Mouse (Mus musculus) cortical plate, adult 2 months (tissue): Measurements from ENCODE around the gene Katna1. TPM values are rescaled to one million over a fixed set of nuclear protein-coding genes. Genes with fewer than 3 reads are reported as not detected.

ENCODE experiments used
- H3K27ac ChIP-seq: fragments of 200-500 bp; 2 replicates; pipeline ENCODE4 v1.5.1; 2012; ENCODE audit warnings: low read length, control low read depth, inconsistent platforms; ENCODE audit not compliant: insufficient read depth
- H3K4me1 ChIP-seq: fragments of 200-500 bp; 2 replicates; pipeline ENCODE4 v1.6.1; 2011; ENCODE audit warnings: low read length; ENCODE audit not compliant: control insufficient read depth, insufficient read depth
- H3K4me3 ChIP-seq: fragments of 200-500 bp; 2 replicates; pipeline ENCODE4 v1.5.1; 2011; ENCODE audit warnings: mild to moderate bottlenecking, low read length, control low read depth; ENCODE audit not compliant: insufficient read depth
- CTCF ChIP-seq: fragments of 200-500 bp; IDR thresholded peaks from 2 replicates; pipeline ENCODE4 v1.5.1; 2011; ENCODE audit warnings: mild to moderate bottlenecking, control low read depth, low read length; ENCODE audit not compliant: insufficient read depth; ENCODE audit errors: extremely low read depth
- POLR2A ChIP-seq: fragments of 200-500 bp; IDR thresholded peaks from 2 replicates; pipeline ENCODE4 v1.6.1; 2011; ENCODE audit warnings: mild to moderate bottlenecking, low read length, control low read depth; ENCODE audit not compliant: insufficient read depth; ENCODE audit errors: extremely low read depth
- polyA plus RNA-seq: library from polyadenylated mRNA; depleted of rRNA; stranded (reverse); fragments of >200 nt; gene quantifications from 2 replicates; pipeline ENCODE4 v1.2.3, GENCODE M21; 2012; rRNA removed

The Katna1 gene
- 10.4 and 12.1 TPM in 2 replicates for polyA plus RNA-seq

DNA sequence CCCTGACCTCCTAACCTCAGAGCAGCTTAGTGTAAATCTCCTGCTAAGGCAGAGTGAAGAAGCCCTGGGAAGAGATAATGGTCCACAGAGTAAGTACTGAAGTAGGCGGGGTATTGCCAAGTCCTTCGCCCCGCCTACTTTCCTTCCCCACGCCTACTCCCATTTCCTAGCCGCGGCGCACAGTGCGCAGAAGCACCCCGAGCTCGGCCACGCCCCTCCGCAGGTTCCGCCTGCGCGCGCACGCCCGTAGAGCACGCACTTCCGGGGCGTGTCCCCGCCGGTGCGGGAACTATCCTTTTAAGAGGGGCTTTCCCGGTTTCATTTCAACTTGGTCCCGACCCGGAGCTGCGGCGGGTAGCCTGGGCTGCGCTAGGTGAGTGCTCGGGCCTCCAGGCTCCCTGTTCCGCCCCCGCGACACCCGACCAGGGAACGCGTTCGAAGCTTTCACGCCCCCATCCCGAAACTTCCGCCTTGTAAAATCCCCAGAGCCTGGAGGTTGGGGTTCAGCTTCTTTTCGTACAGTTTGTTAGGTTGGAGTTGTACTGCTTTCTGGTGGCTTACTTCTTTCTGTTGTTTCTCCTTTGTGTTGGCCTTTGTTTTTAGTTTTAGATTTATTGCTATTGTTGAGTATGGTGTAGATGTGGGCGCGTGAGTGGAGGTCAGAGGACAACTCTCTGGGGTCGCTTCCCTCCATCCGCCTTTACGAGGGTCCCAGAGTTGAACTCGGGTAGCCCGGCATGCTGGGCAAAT, at the start of gene Katna1:
Gene Katna1 (plus strand): TSS at position 250 of the 750 bp plus-strand sequence.
- Histone ChIP-seq H3K4me3 (peak within 1 kb of the TSS; percentile 58), H3K27ac (no peak within 1 kb of the TSS), H3K4me1 (peaks cover 2% of the 10 kb centered on the region; the same call in 1 of the 2 replicates)
- TF ChIP-seq POLR2A (peak; percentile 74), CTCF (no peak)

DNA sequence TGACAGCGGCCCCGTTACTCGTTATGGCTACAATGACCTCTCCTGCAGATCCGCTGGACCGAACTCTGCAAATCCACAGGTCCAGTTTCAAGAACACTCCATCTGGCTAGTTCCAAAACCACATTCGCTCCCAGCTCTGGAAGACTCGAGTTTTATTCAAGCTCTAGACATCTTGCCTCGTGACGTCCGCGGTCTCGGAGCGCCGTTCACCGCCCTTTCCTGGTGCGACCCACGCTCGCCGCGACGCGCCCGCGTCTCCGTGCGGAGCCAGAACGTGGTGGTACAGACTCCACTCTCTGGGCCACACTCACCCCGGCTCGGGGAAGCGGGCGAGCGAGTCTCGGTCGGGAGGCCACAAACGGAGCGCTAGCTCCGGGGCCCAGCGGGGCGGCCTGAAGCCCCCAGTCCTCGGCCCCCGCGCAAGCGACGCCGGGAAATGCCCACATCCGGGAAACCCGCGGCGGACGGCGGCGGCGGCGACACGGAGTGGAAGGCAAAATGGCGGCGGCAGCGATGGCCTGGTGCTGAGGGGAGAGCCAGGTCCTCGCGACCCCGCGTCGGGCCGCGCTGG, 45.0 kb upstream of the Katna1 start, which contains the start of the genes Pcmt1 and Lats1:
Gene Pcmt1 (minus strand): TSS at position 406 of the 571 bp plus-strand sequence.
Gene Lats1 (plus strand): TSS at position 484 of the 571 bp plus-strand sequence.
- Histone ChIP-seq H3K27ac (peak within 1 kb of the TSS; percentile 97), H3K4me1 (peaks cover 12% of the 10 kb centered on the region; the same call in 1 of the 2 replicates)

DNA sequence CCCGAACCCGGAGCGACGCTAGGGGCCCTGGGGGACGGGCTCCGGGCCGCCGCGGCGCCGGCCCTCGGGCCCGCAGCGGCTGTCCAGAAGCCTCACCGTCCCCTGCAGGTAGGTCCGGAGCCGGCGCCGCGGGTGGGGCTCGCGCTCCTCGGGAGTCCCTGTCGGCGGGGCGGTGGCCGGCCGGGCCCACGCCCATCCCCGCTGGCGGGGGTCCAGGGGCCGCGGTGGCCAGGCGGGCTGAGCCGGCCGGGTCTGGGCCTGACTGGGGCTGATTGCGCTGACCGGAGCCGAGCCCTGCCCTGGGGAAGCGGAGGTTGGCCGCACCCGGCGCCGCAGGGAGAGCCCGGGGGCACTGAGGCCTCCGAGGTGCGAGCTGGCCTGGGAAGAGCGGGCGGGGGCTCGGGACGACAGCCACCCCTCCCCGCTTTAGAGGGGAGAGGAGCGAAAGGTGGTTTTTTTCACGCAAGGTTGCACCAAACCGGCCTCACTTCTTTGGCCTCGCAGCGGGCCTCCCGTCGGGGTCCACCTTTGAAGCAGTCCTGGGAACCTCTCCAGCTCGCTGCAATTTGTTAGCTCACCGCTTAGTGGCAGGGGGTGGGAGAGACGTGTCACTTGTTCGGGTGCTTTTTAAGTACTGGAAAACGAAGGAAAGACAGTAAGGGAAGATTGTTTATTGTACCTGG, 44.3 kb upstream of the Katna1 start:
- H3K27ac ChIP-seq = peak overlapping the region; percentile 97
- TF ChIP-seq CTCF = 0 out of 2 replicates have a peak, but pooled peaks have one; percentile 9
- TF ChIP-seq POLR2A = no peak
- H3K4me1 ChIP-seq = peaks cover 12% of the 10 kb centered on the region; the same call in 1 of the 2 replicates
- H3K4me3 ChIP-seq = peak overlapping the region; percentile 89

More for the DNA sequence above, 45.0 kb upstream of the Katna1 start, which contains the start of the genes Pcmt1 and Lats1:
- H3K4me3 ChIP-seq = peak within 1 kb of the TSS; percentile 89
- TF ChIP-seq POLR2A (peak; percentile 56; the same call in 1 of the 2 replicates), CTCF (no peak)

DNA sequence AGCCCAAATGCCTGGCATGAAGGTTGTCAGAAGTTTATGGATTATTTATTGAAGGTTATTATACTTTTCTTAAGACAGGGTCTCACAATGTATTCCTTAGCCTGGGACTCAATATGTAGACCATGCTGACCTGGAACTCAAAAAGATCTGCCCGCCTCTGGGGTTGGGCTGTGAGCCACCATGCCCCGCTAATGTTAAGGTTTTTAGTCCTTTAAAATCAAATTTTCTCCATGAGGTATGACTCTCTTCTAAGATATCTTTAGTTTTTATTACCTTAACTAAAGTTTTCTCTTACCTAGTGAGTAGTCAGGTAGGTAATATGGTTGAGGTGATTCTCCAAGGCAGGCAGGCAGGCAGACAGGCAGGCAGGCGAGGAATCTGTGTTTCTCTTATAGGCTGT, 43.6 kb upstream of the Katna1 start:
- Histone ChIP-seq H3K4me1 (peaks cover 12% of the 10 kb centered on the region; the same call in 1 of the 2 replicates), H3K4me3 (peak overlapping the region; percentile 89; the same call in 1 of the 2 replicates), H3K27ac (no peak overlapping the region)
- TF ChIP-seq POLR2A (no peak), CTCF (no peak)

DNA sequence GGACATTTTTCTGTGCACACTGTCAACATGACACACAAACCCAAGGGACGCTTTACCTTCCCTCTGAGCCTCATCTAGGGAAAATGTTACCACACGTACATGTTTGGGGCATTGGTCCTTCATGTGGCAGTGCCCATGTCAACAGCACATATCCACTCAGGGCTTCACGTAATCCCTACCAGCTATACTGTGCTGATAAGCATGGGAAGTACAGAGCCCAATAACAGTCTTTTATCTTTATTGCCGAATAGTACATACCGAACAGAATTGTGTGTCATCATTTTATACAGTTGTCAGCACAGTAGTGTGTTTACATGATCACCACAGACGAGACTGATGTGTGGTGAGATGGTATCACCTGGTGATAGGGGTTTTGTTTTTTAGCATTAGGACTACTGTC, 38.9 kb upstream of the Katna1 start:
- TF ChIP-seq POLR2A (no peak), CTCF (no peak)
- Histone ChIP-seq H3K4me1 (peaks cover 8% of the 10 kb centered on the region; the same call in 1 of the 2 replicates), H3K27ac (no peak overlapping the region), H3K4me3 (no peak overlapping the region)

DNA sequence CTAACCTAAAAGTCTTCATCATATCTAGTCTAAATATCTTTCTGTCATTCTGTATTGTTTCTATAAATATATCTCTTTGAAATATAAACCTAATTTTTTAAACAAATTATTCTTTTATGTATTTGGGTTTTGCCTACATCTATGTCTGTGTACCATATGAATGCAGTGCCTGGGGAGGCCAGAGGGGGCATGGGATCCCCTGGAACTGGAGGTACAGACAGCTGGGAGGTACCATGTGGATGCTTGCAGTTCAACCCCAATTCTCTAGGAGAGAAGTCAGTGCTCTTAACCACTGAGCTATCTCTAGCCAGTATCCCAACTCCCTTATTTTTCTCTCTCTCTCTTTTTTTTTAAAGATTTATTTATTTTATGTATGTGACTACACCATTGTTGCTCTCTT, 30.5 kb upstream of the Katna1 start:
- no peak for TF ChIP-seq CTCF
- no peak for TF ChIP-seq POLR2A
- Histone ChIP-seq H3K27ac (no peak overlapping the region), H3K4me3 (no peak overlapping the region), H3K4me1 (no peaks in the 10 kb centered on the region)

DNA sequence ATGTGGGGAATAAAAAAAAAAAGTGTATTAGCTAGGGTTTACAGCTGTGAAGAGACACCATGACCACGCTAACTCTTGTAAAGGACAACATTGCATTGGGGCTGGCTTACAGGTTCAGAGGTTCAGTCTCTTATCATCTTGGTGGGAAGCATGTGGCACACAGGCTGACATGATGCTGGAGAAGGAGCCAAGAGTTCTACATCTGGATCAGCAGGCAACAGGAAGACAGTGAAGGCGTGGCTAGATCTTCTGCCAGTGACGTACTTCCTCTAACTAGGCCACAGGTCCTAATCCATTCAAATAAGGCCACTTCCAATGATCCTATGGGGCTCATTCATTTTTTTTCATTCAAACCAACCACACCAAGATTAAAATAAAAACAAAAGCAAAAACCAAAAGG, 25.7 kb upstream of the Katna1 start:
- no peak for TF ChIP-seq POLR2A
- TF ChIP-seq CTCF = no peak
- Histone ChIP-seq H3K4me1 (no peaks in the 10 kb centered on the region), H3K27ac (no peak overlapping the region), H3K4me3 (no peak overlapping the region)

DNA sequence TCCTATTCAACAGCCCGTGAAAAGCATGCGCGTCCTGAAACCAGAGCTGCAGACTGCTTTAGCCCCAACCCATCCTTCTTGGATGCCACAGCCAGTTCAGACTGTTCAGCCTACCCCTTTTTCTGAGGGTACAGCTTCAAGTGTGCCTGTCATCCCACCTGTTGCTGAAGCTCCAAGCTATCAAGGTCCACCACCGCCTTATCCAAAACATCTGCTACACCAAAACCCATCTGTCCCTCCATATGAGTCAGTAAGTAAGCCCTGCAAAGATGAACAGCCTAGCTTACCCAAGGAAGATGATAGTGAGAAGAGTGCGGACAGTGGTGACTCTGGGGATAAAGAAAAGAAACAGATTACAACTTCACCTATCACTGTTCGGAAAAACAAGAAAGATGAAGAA, 23.2 kb upstream of the Katna1 start:
- TF ChIP-seq CTCF (no peak), POLR2A (no peak)
- H3K4me3 ChIP-seq = no peak overlapping the region
- no peaks in the 10 kb centered on the region for H3K4me1 ChIP-seq
- H3K27ac ChIP-seq = no peak overlapping the region

DNA sequence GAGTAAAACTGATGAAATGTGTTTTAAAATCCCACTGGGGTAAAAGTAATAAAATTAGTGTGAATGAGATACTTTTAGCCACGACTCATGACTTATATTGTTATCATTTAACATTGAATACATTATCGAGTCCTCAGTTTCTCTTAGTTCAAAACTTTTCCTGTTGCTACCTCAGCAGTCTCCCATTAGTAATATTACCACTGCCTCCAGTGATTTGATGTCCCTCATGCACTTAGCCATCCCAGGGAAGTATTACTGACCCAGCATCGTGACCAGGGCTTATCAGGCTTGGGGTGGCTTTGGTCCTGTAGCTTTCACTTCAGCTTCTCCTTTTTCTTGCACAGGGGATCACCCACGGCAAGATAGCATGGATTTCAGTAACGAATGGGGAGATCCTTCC, 15.7 kb upstream of the Katna1 start:
- TF ChIP-seq CTCF = no peak
- no peak for TF ChIP-seq POLR2A
- H3K4me1 ChIP-seq = no peaks in the 10 kb centered on the region
- H3K27ac ChIP-seq = no peak overlapping the region
- H3K4me3 ChIP-seq = no peak overlapping the region
